Mouse (Mus musculus): Measurements from ENCODE around the gene Fiz1.
"Not testable (repeated sequence)": the region's sequence is repeated elsewhere in the genome, so short reads cannot be mapped to it uniquely, and the experiment has no call there.

Gene Fiz1

DNA sequence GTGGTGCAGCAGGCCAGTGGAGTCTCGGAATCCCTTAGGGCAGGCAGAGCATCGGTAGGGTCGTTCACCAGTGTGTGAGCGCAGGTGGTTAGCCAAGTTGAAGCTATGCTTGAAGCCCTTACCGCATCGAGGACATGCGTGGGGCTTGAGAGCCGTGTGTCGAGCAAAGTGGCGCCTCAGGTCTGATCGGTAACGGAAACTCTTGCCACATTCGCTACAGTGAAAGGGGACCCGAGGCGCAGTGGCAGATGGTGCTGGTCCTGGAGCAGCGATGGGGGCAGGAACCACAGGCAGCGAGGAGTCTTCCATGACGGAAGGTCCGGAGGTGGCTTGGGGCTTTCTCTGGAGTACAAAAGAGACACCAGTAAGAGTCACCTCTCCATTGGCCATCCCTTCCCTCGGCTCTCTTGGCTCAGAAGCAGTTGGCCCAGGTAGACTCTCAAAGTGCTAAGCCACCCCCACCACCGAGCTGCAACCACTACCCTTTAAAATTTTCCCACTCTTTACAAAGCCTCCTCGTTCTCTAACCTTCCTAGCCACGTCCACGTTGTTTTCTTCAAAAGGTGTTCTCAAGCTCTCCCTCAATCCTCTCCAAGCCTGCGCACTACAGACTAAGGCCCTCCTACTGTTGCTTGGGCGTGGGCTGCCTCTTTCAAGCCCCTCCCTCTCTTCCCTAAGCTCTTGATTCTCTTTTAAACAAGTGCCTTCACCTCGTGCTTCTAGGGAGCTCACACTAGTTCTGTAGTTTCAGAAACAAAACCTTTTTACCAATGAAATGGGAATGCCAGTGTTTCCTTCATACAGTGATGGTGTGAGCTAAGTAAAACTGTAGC lies 1.6 kb downstream of the Fiz1 start:
- in situ Hi-C loops (cut with MboI, MseI), result no loop called here

DNA sequence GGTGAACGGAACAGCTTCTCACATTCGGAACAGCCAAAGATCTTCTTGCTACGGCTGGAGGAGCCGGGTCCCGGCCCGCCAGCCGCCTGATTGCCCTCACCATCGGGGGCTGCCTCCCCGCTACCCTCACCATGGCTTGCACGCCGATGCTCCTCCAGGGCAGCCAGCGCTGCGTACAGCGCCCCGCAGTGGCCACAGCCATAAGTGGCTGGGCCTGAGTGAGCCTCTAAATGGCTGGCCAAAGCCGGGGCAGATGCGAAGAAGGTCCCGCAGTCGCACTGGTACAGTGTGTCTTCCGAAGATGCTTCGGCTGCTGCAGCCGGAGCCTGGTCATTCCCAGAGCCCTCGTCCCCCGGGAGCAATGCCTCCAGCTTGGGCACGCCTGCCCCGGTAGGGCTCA lies 6.3 kb downstream of the Fiz1 start:
- in situ Hi-C loops (cut with MboI, MseI), result no loop called here

DNA sequence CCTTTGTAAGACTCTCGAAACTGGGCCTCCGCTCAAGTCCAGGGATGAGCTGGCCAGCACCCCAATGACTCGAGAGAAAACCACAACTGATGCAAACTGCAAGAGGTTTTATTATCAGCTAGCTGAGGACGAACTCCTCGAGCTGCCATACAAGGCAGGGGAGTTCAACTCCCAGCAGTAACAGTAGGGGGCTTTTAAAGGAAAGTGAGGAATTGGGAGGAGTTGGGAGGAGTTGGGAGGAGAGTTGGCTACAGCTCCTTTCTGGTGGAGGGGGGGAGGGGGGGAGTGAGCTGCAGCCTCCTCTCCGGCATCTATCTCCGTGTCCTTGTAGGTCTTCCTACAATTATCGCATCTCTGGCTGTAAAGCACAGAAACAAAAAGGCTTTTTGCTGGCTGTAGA lies 11.6 kb downstream of the Fiz1 start:
- in situ Hi-C loops (cut with MboI, MseI), result not testable (repeated sequence)

DNA sequence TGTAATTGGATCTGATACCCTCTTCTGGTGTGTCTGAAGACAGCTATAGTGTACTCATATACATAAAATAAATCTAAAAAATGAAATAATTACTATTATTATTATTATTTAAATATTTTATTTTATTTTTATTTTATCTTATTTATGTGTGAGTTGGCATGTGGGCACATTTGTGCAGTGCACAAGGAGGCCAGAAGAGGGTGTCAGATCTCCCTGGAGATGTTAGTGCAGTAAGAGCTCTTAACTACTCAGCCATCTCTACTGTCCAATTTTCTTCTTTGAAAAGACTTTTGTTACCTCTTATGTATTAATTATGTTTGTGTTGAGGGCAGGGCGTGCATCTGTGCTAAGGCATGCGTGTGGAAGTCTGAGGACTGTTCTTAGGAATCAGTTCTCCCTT lies 14.6 kb downstream of the Fiz1 start:
- in situ Hi-C loops (cut with MboI, MseI), result loop anchor here (10.0 kb wide), 1 partner anchor 455 kb away; the partner anchor contains the start of gene Vmn1r59

DNA sequence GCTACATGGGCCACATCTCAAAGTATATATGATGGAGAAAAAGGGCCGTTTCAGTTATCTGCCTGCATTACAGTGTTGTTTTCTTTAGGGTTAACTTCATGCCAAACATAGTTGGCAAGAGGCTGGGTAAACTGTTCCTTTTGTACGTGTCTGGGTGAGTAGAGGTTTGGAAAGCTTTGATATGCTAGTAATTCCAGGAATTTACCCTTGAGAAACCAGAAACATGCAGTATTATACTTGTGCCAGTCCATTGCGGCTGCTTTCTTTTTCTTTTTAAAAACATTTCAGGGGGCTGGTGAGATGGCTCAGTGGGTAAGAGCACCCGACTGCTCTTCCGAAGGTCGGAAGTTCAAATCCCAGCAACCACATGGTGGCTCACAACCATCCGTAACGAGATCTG lies 17.6 kb downstream of the Fiz1 start:
- in situ Hi-C loops (cut with MboI, MseI), result loop anchor here (10.0 kb wide), 1 partner anchor 458 kb away; the partner anchor contains the start of gene Vmn1r59

DNA sequence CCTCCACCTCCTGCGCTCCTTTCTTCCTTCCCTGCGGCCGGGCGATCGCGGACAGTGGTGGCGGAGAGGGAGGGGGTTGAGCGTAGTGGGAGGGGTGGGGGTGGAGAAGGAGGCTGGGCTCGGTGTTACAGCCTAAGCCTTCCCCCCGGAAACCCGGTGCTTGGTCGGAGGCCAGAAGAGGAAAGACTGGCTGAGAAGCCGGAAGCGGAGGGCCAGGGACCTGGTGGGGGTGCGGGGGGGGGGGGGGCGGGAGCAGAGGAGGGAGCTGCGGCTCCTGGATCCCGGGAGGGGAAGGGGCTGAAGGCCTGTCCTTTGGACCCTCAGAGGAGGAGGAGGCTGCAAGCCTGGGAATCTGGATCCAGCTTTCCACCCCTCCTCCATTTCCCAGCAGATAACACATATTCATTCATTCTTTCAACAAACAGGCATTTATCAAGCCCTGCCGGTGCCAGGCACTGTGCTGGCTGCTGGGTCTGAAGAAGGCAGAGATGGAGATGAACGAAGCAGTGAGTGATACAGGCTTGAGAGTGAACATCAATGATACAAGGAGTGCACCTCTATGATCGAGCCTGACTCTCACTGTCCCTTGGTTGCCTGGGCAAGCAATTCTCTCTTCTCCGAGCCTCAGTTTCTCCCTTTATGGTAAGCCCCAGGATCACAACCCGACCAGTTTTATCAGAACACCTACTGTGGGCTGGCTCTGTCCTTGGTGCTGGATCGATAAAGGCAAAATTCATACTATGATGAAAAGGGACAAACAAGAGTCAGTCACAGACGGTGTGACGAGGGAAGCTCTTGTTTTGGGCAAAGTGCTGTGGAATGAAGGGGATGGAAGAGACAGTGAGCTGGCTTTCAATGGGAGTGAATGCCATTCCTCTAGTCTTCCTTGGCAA lies 18.2 kb downstream of the Fiz1 start, which contains the start of gene Zfp579:
Gene Zfp579 (minus strand): TSS at position 156 of the 893 bp plus-strand sequence.
- in situ Hi-C loops (cut with MboI, MseI), result loop anchor here (10.0 kb wide), 1 partner anchor 459 kb away; the partner anchor contains the start of gene Vmn1r59

DNA sequence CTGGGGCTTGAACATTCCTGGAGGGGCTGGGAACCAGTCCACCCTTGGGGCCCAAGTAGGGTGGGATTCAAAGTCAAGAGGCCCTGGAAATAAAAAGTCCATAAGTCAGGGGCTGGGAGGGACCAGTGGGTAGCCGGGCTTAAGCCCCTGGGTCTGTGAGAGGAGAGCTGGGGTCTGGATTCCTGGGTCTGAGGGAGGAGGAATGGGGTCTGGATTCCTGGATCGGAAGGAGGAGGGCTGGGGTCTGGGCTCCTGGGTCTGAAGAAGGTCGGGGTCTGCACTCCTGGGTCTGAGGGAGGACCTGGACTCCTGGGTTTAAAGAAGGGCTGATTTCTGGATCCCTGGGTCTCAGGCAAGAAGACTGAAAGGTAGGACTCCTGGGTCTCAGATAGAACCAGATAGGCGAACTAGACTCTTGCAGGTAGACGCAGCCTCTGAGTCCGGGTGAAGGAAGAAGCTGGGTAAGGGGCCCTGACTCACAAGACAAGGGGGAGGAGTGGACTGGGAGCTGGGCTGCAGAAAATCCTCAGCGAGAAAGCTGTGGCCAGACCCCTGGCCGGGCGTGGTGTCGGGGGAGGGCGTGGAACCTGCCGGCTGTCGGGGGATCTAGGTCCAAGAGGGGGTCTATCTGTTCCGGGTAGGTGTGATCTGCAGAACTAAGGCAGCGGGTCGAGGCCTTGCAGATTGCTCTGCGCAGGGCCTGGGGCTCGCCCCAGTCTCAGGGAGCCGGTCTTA lies 19.1 kb downstream of the Fiz1 start:
- in situ Hi-C loops (cut with MboI, MseI), result loop anchor here (10.0 kb wide), 1 partner anchor 459 kb away; the partner anchor contains the start of gene Vmn1r59

DNA sequence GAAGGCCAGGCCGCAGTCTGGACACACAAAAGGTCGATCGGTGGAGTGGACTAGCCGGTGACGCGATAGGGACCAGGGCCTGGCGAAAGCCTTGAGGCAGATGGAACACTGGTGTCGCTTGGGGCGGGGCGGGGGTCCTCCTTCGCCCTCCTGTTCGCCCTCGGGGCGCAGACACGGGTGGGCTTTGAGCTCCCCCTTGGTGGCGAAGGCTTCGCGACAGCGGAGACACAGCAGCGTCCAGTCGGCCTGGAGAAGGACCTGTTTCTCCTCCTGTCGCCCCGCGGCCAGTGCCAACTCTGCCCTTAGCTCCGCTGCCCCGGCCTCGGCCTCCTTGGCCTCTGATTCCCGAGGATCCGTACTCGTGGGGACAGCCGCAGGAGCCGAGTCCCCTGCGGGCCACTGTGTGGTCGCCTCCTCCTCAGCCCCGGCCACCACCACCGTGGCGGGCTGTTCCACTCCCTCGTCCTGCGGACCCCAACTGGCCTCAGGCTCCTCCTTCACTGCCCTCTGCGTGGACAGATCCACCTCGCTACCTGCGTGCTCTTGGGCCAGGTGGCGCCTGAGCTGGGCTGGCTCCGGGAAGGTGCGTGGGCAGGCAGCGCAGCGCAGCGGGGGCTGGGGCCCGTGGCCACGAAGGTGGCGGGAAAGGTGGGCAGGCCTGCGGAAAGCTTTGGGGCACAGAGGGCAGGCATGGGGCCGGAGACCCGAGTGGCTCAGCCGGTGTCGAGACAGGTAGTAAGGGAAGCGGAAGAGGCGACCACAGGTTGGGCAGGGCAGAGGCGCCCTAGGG lies 20.3 kb downstream of the Fiz1 start:
- in situ Hi-C loops (cut with MboI, MseI), result loop anchor here (10.0 kb wide), 1 partner anchor 461 kb away; the partner anchor contains the start of gene Vmn1r59

DNA sequence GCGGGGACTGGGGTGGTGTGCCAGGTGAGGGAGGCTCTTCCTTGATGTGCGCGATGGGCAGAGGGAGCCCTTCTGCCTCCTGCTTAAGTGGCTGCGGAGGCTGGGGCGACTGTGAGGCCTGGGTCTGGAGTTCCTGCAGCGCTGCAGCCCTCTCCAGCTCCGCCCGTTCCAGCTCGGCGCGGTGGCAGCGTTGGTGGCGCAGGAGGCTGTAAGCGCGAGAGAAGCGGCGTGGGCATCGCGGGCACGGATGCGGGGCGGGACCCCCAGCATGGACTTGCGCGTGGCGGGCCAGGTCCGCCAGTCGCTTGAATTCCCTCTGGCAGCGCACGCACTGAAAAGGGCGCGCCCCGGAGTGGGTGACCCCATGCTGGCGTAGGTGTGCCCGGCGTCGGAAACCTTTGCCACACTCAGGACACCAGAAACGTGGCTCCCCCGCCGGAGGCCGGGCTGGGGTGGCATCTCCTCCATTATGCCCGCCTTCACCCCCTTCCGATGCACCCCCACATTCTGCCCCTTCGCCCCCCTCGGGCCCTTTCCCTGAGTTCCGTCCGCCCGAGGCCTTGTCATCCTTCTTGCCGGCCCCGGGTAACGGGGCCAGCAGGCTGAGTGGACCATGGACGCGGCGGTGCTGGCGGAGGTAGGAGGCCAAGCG lies 21.0 kb downstream of the Fiz1 start:
- in situ Hi-C loops (cut with MboI, MseI), result loop anchor here (10.0 kb wide), 1 partner anchor 461 kb away; the partner anchor contains the start of gene Vmn1r59

DNA sequence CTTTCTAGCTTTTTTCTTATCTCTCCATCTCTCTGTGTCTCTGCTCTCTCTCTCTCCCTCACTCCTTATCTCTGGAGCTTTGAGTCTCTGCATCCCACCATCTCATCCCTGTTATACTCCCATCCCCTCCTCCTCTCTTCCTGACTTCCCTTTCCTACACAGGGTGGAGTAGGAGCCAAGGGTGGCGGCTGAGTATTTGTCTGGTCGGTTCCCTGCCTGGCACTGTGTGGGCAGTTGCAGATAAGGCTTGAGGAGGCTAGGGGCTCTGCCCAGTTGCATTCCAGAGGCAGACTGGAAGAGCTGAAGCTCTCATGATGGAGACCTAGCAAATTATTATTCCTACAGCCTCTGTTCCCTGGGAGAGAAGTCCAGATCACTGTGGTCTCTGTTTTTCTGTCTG lies 26.2 kb downstream of the Fiz1 start:
- in situ Hi-C loops (cut with MboI, MseI), result no loop called here

DNA sequence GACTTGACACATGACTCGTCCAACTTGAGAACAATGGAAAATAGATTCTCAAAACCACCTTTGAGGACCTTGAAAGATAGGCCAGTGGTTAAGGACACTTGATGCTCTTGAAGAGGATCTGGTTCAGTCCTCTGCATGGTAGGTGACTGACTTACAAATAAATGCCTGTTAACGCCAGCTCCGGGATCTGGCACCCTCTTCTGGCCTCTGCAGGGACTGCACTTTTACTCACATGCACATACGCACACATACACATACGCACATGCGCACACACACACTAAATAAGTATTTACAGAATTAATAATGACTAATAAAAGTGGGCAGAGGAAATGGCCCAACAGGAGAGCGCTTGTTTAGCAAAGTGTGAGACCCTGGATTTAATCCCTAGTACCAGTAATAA lies 37.7 kb downstream of the Fiz1 start:
- in situ Hi-C loops (cut with MboI, MseI), result no loop called here

DNA sequence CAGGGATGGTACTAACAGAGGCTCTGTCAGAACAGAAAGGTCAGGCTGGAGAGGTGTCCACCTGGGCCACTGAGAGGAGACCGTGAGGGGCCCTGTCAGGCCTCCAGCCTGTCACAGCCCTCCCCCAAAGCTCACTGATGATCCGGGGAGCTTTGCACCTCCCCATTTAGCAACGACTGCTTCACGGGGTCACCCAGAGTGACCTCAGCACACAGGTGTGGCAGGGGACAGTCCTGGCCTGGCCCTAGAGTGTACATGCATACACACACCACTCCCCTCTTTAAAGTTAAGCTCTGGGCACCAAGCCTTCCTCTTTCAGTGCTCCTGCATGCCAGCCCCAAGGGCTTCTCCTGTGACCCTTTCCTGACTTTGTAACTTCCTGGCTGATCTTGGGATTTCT lies 39.0 kb downstream of the Fiz1 start:
- in situ Hi-C loops (cut with MboI, MseI), result no loop called here

DNA sequence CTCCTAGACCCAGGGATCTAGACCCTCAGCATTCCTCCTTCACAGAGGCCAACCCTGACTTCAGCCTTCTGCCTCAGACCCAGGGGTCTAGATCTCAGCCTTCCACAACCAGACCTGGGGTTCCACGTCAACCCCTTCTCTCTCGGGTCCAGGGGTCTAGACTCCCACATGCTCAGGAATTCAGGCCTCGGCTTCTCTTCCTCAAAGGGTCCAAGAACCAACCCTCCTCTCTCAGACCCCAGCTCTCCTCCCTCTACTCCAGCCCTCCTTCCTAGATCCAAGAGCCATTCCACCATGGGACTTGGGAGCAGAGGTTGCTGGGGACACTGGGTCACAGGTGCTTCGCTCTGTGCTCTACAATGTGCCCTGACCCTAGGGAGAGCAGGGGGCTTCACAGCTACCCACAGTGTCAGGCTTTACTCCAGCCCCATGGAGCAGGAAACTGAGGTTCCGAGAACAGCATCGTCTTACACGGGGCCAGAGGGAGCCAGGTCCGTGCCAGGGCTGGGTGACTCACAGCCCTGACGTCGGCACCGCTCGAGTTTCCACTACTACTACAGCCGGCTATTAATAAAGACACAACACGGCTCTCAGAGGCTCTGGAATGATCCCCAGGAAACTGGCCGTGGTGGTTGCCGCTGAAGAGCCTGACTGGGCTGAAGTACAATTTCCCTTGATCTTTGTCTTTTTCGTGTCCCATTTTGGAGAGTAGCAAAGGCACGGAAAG lies 42.0 kb downstream of the Fiz1 start:
- in situ Hi-C loops (cut with MboI, MseI), result no loop called here

DNA sequence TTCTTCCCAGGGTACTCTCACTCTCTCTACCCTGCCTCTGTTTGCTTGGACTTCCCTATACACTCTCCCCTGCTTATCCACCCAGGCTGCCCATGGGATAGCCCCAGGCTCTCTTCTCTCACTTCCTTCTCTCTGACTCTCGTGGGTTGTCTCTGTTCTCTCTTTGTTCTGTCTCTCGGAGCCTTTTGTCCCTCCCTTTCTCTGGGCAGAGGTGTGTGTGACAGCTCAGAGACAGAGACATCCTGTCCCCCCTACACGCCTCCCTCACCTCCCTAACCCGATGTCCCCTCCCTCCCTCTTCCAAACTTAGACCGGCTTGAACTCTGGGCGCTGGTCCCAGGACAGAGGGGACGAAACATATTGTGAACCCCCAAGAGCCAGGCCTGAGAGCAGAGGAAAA lies 42.8 kb downstream of the Fiz1 start:
- in situ Hi-C loops (cut with MboI, MseI), result no loop called here

DNA sequence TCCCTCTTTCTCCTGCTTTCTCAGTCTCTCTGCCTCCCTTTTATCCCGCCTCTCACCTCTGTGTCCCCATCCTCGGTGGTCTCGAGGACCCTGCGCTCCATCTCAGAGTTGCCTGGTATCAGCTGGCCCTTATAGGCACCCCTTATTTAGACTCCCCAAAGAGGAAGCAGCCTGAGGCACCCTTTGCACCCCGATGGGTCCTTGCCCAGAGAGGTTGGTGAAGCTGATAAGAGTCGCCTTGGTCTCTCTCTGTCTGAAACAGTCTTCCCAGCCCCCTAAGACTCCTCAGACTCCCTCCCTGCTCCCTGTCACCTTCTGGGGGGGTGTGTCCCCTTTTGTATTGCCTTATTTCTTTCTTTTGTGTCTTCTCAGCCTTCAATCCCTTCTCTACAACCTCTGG lies 43.4 kb downstream of the Fiz1 start, which contains the start of gene Sbk3:
Gene Sbk3 (minus strand): TSS at position 101 of the 400 bp plus-strand sequence.
- in situ Hi-C loops (cut with MboI, MseI), result no loop called here

DNA sequence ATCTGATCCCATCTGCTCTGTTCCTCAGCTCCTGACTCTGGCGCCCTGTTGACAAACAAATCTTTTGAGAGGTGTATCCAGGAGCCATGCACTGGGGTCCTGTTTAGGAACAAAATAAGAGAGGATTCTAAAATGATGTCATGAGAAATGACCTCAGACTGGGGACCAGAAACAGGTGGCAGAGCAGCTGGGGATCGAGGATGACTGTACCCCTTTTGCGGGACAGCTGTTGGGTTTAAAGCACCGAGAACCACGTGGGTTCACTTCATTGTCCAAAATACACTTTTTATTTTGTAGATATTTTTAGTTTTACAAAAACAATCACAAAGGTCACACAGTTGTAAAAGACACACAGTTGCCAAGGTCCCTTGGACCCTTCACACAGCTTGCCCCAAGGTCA lies 49.5 kb downstream of the Fiz1 start:
- in situ Hi-C loops (cut with MboI, MseI), result loop anchor here (10.0 kb wide), 1 partner anchor 730 kb away; the partner anchor contains the start of gene Lilra5

DNA sequence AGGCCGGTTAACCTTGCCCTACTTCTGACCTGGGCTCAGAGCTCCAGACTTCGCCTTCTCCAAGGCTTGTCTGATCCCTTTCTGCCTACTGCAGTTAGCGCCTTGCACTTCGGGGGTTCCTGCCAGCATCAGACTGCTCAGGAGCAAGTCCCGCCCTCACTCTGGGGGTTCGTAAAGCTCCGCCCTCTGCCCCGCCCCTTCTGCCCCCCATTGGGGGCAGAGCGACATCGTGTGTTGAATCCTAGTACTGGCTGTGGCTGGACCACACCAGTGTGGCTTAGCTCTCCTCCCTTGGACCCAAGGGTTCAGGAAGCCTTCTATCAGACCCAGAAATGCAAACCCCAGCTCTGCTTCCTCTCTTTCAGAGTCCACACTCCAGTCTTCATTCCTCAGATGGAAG lies 50.2 kb downstream of the Fiz1 start, which contains the start of gene Sbk2:
Gene Sbk2 (minus strand): TSS at position 135 of the 400 bp plus-strand sequence.
- in situ Hi-C loops (cut with MboI, MseI), result loop anchor here (10.0 kb wide), 1 partner anchor 729 kb away; the partner anchor contains the start of gene Lilra5

DNA sequence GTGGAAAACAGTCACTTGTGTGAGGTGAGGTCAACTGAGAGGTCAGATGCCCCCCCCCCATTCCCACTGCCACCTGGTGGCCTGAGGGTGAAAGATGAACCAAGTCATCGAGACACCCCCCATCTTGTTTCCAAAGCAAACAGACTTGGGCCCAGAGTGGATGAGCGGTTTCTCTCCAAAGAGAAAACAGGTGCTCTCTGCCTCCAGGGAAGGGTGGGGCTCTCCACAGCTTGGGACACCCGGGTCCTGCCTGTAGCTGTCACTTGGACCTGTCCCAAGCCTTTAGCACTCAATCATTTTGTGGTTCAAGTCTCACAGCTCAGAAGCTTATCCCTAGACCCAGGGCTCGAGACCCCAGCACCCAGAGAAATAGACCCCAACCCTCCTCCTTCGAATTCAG lies 51.0 kb downstream of the Fiz1 start:
- in situ Hi-C loops (cut with MboI, MseI), result loop anchor here (10.0 kb wide), 1 partner anchor 729 kb away; the partner anchor contains the start of gene Lilra5

DNA sequence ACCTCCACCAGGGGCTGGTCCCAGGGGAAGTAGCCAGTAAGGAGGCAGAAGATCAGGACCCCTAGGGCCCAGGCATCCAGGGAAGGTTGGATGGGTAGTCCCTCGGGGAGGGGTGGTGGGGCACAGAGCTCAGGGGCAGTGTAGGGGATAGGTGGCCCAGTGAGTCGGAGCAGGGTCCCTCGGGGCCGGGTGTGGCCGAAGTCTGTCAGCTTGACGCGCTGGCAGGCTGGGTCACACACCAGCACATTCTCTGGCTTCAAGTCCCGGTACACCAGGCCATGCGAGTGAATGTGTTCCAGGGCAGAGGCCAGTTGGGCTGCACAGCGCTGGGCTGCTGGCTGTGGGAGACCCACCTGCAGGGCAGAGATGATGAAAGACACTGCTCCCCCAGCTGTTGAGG lies 57.1 kb downstream of the Fiz1 start:
- in situ Hi-C loops (cut with MboI, MseI), result no loop called here
